Mouse (Mus musculus) left cerebral cortex, postnatal 10 days (tissue): ENCODE results near the gene Ccdc85c. TPM values are rescaled to one million over a fixed set of nuclear protein-coding genes. Genes with fewer than 3 reads are reported as not detected.
A peak's percentile ranks its signal among the peaks of the same experiment; 100 is the strongest.

Experiments
- DNase-seq, 2 experiments: peaks; one replicate each; pipeline ENCODE4 v3.0.0; 2021 to 2022; ENCODE audit warnings: low spot score in 2 of 2, mixed read lengths in 1 of 2; ENCODE audit errors: extremely low spot score in 1 of 2
- intact Hi-C: fragments of 180-260 bp; cut with DNase I; formaldehyde crosslinking; loops from one replicate; pipeline ENCODE4 v1.15.1; 2025
- total RNA-seq, 2 experiments: library from RNA; stranded (reverse); gene quantifications; 2 replicates each; pipeline ENCODE4 v1.2.3; 2021

Gene Ccdc85c
- total RNA-seq, 2 experiments from 2014 or later = 58.9 to 59.6 TPM

DNA sequence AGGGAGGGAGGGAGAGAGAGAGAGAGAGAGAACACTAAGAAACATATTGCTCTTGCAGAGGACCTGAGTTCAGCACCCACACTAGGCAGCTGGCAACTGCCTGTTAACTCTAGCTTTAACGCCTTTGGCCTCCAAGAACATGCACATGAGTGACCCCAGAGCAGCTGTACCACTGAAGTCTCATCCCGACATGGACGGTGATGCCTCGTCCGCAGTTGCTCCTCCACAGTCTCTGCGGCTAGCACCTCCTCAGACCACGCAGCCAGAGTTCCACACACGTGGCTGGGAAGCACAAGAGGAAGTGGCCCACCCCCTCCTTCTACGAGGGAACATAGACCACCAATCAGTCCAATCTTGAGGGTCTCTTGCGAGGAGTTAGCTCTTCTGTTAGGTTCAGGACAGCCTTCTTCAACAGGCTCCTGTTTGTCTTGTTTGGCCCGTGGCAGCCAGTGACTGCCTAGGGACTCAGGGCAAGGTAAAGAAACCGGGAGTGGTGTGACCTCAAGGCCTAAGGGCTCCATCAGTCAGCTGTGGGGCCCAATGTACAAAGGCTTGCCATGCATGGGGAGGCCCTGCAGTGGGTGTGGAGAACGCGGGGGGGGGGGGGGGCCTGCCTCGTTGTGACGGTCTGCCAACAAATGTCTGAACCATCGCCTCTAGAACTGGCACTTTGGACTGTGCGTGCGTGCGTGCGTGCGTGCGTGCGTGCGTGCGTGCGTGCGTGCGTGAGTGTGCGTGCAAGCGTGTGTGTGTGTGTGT is 24.0 kb downstream of the Ccdc85c start:
- no peak for DNase-seq
- intact Hi-C loops = no loop called here

GRCm38 (mm10) chr12:108249522-108249921 is 25.7 kb downstream of the Ccdc85c start:
- peak in 1 of 2 experiments; percentile 89 for DNase-seq
- intact Hi-C loops = no loop called here

- DNase-seq = no peak
- intact Hi-C loops = no loop called here
These were observed 26.2 kb downstream of the Ccdc85c start for GRCm38 (mm10) chr12:108249019-108249418.

DNA sequence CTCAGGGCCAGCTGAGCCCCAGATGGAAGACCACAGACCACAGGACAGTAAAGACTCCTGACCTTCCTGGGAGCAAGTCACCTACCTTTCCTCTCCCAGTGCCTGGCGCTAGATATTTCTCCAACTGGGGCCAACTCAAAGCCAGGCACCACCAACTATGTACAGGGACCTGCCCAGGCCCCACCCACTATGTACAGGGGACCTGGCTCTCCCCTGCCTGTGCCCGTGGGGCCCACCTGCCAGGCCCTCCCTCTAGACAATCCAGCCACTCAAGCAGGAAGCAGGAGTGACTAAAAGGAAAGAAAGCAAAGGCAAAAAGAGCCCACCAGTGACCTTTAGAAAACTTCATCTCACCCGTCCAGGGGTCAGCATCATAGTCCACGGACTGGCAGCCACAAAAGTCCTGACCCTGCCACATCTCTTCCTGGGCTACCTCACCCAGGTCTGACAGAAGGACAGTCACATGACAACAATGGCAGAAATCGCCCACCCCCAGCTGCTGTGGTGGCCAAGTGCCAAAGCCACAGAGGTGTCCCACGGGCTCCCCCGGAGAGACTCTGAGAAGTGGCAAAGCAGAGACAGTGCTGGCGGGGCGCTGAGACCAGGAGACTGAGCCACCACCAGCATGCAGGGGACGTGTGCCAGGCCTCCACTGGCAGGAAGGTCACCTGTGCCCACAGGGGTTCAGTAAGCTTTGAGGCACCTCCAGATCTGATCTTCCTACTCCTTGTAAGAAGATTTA is 28.3 kb downstream of the Ccdc85c start:
- intact Hi-C loops = no loop called here
- no peak for DNase-seq

- DNase-seq = no peak
- intact Hi-C loops = no loop called here
These were observed 29.6 kb downstream of the Ccdc85c start for GRCm38 (mm10) chr12:108245579-108245978.

DNA sequence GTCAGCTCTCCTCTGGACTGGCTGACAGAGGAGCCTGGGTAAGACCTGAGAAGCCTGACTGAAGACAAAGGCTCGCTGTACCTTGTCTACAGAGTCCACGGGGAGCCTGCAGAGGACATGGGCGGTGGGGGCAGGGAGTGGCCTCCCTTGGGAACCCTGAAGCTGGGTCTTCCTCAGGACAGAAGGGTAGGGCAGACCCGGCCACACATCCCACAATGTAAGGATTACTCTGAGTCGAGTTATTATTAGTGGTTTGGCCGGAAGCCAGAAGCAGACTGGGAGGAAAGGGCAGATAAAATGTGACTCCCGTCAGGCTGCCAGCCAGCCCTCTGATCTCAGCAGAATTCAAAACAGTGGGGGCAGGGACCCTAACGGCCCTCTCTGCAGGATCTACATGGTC is 30.4 kb downstream of the Ccdc85c start:
- DNase-seq = peak in 1 of 2 experiments; percentile 82
- intact Hi-C loops = no loop called here

GRCm38 (mm10) chr12:108242243-108242745 is 32.9 kb downstream of the Ccdc85c start:
- intact Hi-C loops = no loop called here
- DNase-seq = no peak

- intact Hi-C loops = no loop called here
- no peak for DNase-seq
These were observed 33.6 kb downstream of the Ccdc85c start for GRCm38 (mm10) chr12:108241626-108242025.

DNA sequence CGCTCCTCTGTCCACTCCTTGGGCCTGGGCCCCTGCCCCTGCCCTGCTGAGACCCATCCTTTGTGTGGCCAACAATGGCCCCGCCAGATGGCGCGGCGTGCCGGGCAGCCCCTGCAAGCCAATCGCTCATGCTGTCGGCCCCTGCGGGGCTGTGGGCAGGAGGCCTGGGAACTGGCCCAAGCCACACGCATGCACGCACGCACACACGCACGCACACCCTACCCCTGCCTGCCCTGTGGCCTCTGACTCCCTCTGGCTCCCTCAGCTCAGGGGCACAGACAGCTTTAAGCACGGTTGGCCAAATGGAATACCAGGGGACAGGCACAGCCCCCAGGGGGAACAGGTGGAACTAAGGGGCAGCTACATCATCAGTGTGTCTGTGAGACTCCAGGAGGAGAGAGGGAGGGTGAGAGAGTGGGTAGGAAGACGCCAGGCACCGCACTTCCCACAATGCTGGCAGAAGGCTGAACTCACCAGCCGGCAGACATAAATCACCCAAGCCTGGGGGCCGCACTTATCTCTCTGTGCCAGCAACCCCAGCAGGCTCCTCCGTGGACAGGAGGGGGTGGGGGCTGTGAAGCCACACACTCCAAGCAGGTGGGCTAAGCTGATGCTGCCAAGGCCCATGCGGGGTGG is 34.2 kb downstream of the Ccdc85c start:
- intact Hi-C loops = no loop called here
- DNase-seq = peak in 1 of 2 experiments; percentile 62

- intact Hi-C loops = no loop called here
These were observed 34.8 kb downstream of the Ccdc85c start for GRCm38 (mm10) chr12:108240401-108240890.

DNA sequence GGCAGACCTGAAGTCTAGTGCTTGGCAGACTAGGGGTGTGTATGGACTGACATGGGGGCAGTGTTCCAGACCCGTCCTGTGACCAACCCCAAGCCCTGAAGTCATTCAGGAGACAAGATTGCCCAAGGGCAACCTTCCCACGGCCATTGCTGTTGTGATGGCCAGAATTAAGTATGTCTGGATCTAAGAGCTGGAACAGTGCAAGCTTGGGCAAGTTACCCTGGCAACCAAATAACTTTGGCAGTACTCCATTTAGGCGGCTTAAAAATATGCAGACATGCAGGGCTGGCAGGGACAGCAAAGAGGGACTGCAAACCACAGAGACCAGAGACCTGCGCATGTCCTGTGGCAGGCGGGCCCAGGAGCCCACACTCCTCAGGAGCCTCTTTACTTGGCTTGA is 35.8 kb downstream of the Ccdc85c start:
- intact Hi-C loops = no loop called here
- DNase-seq = peak in 1 of 2 experiments; percentile 82

More at GRCm38 (mm10) chr12:108240401-108240890, 34.8 kb downstream of the Ccdc85c start:
- DNase-seq = no peak

- intact Hi-C loops = no loop called here
- no peak for DNase-seq
These were observed 36.7 kb downstream of the Ccdc85c start for GRCm38 (mm10) chr12:108238395-108239035.

GRCm38 (mm10) chr12:108237300-108238006 is 37.8 kb downstream of the Ccdc85c start:
- intact Hi-C loops = no loop called here
- peak in 1 of 2 experiments; percentile 65 for DNase-seq

DNA sequence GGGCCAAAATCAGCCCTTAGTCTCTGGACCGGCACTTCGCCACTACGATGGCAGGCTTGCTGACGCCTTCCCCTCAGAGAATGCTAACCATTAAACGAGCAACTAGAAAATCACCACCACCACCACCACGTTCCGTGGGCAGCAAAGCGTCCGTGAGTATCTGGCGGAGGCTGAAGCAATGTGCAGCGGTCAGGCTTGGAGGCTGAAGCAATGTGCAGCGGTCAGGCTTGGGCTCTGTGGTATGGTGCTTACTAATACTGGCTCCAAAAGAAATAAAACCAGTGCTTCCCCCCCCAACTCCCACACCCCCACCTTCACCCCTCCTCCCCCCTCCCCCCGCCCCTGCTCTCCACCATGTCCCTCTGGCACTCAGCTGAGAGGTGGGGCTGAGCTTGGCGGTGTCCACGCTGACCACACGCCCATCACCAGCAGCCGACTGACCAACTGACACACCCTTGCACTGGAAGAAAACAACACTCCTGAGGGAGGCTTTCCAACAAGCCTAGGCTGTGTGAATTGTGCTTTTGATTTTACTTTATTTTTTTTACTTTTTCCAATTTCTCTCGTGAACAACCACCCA is 39.2 kb downstream of the Ccdc85c start:
- intact Hi-C loops = no loop called here
- DNase-seq = no peak

- no peak for DNase-seq
- intact Hi-C loops = no loop called here
These were observed 40.2 kb downstream of the Ccdc85c start for GRCm38 (mm10) chr12:108234832-108235602.

- DNase-seq = no peak
- intact Hi-C loops = no loop called here
These were observed 41.5 kb downstream of the Ccdc85c start for GRCm38 (mm10) chr12:108233736-108234135.

- intact Hi-C loops = no loop called here
These were observed 43.3 kb downstream of the Ccdc85c start for GRCm38 (mm10) chr12:108231901-108232300.

More at GRCm38 (mm10) chr12:108231901-108232300, 43.3 kb downstream of the Ccdc85c start:
- DNase-seq = no peak
